Mouse (Mus musculus) thymus, adult 2 months (tissue): ENCODE results near the gene Aff3. TPM values are rescaled to one million over a fixed set of nuclear protein-coding genes. Genes with fewer than 3 reads are reported as not detected.
A peak's percentile ranks its signal among the peaks of the same experiment; 100 is the strongest.

Experiments used
- DNase-seq: peaks from one replicate; pipeline ENCODE4 v3.0.0; 2021
- H3K27ac ChIP-seq: fragments of 200-500 bp; 2 replicates; pipeline ENCODE4 v1.5.1; 2012; ENCODE audit warnings: low read length, control low read depth; ENCODE audit not compliant: control insufficient read depth, insufficient read depth
- H3K27me3 ChIP-seq: fragments of 200-500 bp; 2 replicates; pipeline ENCODE4 v1.6.1; 2012; ENCODE audit warnings: mild to moderate bottlenecking, low read length, moderate library complexity, mixed read lengths; ENCODE audit not compliant: control insufficient read depth, insufficient read depth
- H3K36me3 ChIP-seq: fragments of 200-500 bp; 2 replicates; pipeline ENCODE4 v1.6.1; 2012; ENCODE audit warnings: mild to moderate bottlenecking, low read length, moderate library complexity; ENCODE audit not compliant: control insufficient read depth, insufficient read depth
- H3K4me1 ChIP-seq: fragments of 200-500 bp; replicated peaks from 2 replicates; pipeline ENCODE4 v1.6.1; 2012; ENCODE audit warnings: low read length; ENCODE audit not compliant: control insufficient read depth, insufficient read depth
- H3K4me3 ChIP-seq: fragments of 200-500 bp; 2 replicates; pipeline ENCODE4 v1.5.1; 2012; ENCODE audit warnings: mild to moderate bottlenecking, low read length, control low read depth, moderate library complexity; ENCODE audit not compliant: control insufficient read depth, insufficient read depth
- CTCF ChIP-seq: fragments of 200-500 bp; IDR thresholded peaks from 2 replicates; pipeline ENCODE4 v1.5.1; 2012; ENCODE audit warnings: mild to moderate bottlenecking, control low read depth, low read length, moderate library complexity, borderline replicate concordance; ENCODE audit not compliant: control insufficient read depth, poor library complexity, insufficient read depth; ENCODE audit errors: extremely low read depth
- POLR2A ChIP-seq: fragments of 200-500 bp; IDR thresholded peaks from 2 replicates; pipeline ENCODE4 v1.6.1; 2012; ENCODE audit warnings: mild to moderate bottlenecking, low read length, control low read depth, moderate library complexity; ENCODE audit not compliant: control insufficient read depth, poor library complexity, insufficient read depth; ENCODE audit errors: extremely low read depth
- WGBS: fragments of 180-500 bp; shearing (Covaris S2); methylation state at CpG from one replicate; pipeline ENCODE4 v1.1.7; 2018; 5-methylcytosine and 5-hydroxymethylcytosine counted together
- polyA plus RNA-seq: library from polyadenylated mRNA; depleted of rRNA; stranded (reverse); fragments of >200 nt; gene quantifications from 2 replicates; pipeline ENCODE4 v1.2.3, GENCODE M21; 2012

Gene Aff3
- polyA plus RNA-seq, 1 experiment, result 39.6 TPM

DNA sequence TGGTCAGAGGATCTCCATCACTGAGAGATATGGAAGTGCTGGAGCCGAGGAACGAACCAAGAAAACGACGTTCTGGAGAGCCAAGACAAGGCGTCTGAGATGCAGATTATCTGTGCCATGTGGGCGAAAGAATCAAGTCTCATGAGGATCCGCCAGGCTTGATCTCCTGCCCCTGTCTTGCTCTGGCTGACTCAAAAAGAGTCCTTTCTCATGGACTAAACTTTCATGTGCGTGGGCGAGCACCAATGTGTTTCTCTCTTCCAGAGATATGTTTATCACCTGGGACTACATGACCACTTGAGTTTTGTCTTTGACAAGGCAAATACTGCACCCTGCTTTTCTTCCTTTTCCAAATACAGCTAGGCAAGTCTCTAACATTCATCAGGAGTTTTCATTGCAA is 6.4 kb downstream of the Aff3 start:
- Histone ChIP-seq H3K27ac (peak overlapping the region; percentile 67), H3K27me3 (no peaks in the 10 kb centered on the region), H3K4me1 (peaks cover 32% of the 10 kb centered on the region), H3K4me3 (no peak overlapping the region), H3K36me3 (no peaks in the 10 kb centered on the region)
- TF ChIP-seq CTCF (no peak), POLR2A (no peak)
- no peak for DNase-seq
- WGBS, result 83% methylated on average over 9 of the region's 9 CpGs

DNA sequence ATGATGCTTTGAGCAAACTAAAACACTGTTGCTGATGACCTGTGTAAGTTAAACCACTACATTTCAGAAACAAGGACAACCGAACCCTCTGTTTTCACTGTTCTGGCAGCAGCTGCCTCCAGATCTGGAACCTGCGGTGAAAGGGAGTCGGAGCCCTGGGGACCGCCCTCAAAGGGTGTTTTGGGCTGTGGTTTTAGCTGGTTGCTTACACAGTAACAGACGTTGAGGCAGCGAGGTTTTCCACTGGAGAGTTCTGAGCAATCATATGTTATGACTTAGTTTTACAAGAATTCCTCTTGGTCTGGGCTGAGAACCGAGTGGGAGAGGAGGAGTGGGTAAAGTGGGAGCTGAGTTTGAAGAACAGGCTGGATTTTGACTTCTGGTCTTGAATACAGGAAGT is 7.1 kb downstream of the Aff3 start:
- TF ChIP-seq CTCF, result no peak
- TF ChIP-seq POLR2A, result no peak
- WGBS, result 2% methylated on average over 7 of the region's 7 CpGs
- peak overlapping the region; percentile 67 for H3K27ac ChIP-seq
- peak; percentile 78 for DNase-seq
- H3K4me3 ChIP-seq, result no peak overlapping the region
- no peaks in the 10 kb centered on the region for H3K27me3 ChIP-seq
- no peaks in the 10 kb centered on the region for H3K36me3 ChIP-seq
- peaks cover 27% of the 10 kb centered on the region for H3K4me1 ChIP-seq

DNA sequence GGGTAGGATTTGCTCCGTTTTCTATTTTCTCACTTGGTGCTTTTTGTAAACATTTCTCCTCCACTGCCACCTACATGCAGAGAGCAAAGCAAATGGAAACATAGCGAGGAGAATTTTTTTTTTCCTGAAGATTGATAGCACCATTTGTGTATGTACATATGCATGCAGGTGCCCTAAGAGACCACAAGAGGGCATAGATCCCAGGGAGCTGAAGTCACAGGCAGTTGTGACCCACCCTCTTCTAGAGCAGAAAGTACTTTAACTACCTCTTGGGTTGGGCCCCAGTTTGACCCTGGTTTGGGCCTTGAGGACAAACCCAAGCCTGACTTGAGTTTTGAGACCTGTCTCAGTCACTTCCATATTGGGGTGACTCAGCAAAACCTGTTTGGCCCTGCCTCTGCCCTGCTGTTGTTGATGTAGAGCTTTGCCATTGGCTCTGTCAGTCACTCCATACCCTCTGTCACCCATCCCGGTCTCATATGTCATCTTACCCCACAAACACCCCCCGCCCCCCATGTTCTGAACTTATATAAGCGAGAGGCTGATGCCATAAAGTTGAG is 9.7 kb downstream of the Aff3 start:
- WGBS, result 97% methylated on average over 5 of the region's 5 CpGs
- no peaks in the 10 kb centered on the region for H3K27me3 ChIP-seq

DNA sequence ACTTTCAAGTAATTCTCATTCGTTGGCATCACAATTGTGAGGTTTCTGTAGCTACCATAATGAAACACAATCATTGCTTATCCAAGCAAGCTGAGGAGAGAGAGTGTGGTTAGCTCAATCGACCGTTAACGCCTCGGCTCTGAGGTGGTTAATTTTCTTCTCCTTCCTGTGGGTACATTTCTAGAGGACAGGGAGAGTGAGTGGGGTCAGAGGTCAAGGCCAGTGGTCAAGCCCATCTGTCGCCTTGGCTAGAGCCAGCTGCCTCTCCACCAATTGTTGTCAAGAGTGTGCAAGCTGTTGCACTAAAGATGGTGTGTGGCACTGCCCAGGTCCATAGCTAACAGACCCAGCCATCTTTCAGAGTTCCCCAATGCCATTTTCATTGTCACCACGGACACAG is 14.7 kb downstream of the Aff3 start:
- Histone ChIP-seq H3K27ac (no peak overlapping the region), H3K4me3 (no peak overlapping the region), H3K27me3 (no peaks in the 10 kb centered on the region), H3K4me1 (peaks cover 6% of the 10 kb centered on the region), H3K36me3 (no peaks in the 10 kb centered on the region; the same call in 1 of the 2 replicates)
- no peak for DNase-seq
- 38% methylated on average over 7 of the region's 7 CpGs for WGBS
- TF ChIP-seq POLR2A, result no peak
- TF ChIP-seq CTCF, result no peak

More for the DNA sequence above, 9.7 kb downstream of the Aff3 start:
- H3K4me3 ChIP-seq, result no peak overlapping the region
- TF ChIP-seq POLR2A (no peak), CTCF (no peak)
- no peaks in the 10 kb centered on the region for H3K36me3 ChIP-seq
- DNase-seq, result no peak
- no peak overlapping the region for H3K27ac ChIP-seq
- H3K4me1 ChIP-seq, result peaks cover 22% of the 10 kb centered on the region

DNA sequence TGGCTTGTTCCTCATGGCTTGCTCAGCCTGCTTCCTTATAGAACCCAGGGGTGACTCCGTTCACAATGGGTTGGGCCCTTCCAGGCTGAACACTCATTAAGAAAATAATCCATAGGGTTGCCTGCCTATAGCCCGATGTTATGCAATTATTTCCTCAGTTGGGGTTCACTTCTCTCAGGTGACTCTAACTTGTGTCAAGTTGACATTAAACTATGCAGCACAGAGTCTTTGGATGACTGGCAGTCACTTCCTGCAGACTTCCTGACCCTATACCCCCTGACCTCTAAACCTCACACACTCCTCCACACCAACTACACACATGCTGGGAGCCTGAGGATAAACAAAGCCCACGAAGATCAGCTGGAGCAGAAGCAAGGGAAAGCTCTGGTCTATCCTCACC is 15.6 kb downstream of the Aff3 start:
- no peak for DNase-seq
- 52% methylated on average over 3 of the region's 3 CpGs for WGBS
- Histone ChIP-seq H3K4me3 (no peak overlapping the region), H3K27me3 (no peaks in the 10 kb centered on the region), H3K4me1 (peaks cover 6% of the 10 kb centered on the region), H3K36me3 (no peaks in the 10 kb centered on the region; the same call in 1 of the 2 replicates), H3K27ac (no peak overlapping the region)
- no peak for TF ChIP-seq CTCF
- no peak for TF ChIP-seq POLR2A

DNA sequence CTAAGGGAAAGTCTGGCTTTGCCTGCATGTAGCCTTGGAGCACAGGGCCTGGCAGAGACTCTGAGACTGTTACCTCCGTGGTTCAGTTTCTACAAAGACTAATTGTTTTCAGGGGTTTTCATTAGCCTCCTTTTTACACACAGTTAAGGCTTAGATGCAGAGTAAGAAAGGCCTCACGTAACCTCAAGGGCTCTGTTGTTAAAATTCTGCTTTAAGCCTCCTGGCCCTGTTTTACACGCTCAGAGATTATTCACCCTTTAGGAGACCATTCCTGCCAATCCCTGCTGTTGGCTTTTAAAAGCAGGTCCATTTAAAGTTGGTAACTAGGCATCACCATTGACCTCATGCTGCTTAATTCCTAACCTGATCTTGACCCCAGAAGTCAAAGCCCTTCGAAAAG is 22.5 kb downstream of the Aff3 start:
- DNase-seq, result no peak
- WGBS, result 97% methylated on average over 4 of the region's 4 CpGs
- no peak overlapping the region for H3K27ac ChIP-seq
- no peak overlapping the region for H3K4me3 ChIP-seq
- TF ChIP-seq POLR2A, result no peak
- no peak for TF ChIP-seq CTCF
- peaks cover 7% of the 10 kb centered on the region for H3K4me1 ChIP-seq
- no peaks in the 10 kb centered on the region for H3K27me3 ChIP-seq
- no peaks in the 10 kb centered on the region; the same call in 1 of the 2 replicates for H3K36me3 ChIP-seq

DNA sequence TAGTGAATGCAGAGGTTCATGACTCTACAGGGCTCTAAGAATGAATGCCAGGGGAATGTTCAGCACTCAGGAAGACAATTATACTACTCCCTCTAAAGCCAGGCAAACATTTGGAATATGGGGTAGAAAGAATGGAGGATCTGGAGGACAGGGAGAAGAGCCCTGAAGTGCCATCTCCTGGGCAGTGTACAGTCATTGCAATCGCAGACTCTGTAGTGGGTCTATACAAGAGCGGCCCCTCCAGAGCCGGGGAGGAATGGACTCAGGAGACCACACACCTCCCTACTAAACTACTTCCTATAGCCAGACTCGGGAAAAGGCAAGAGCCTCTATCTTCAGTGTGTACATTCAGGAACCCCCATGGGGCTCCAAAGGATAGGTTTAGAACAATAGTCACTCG is 25.1 kb downstream of the Aff3 start:
- TF ChIP-seq CTCF, result no peak
- TF ChIP-seq POLR2A, result no peak
- 98% methylated on average over 5 of the region's 5 CpGs for WGBS

More for the DNA sequence above, 25.1 kb downstream of the Aff3 start:
- no peak overlapping the region for H3K27ac ChIP-seq
- no peaks in the 10 kb centered on the region for H3K27me3 ChIP-seq
- H3K4me3 ChIP-seq, result no peak overlapping the region
- peaks cover 15% of the 10 kb centered on the region for H3K4me1 ChIP-seq
- no peak for DNase-seq
- H3K36me3 ChIP-seq, result no peaks in the 10 kb centered on the region
